Mouse (Mus musculus): ENCODE measurements around the gene Exoc8. TPM values are rescaled to one million over a fixed set of nuclear protein-coding genes. Genes with fewer than 3 reads are reported as not detected.

The Exoc8 gene
- polyA plus RNA-seq, 1 experiment, result 13.1 TPM

GRCm38 (mm10) chr8:124930649-124931048 lies 33.1 kb upstream of the Exoc8 start:
- Histone ChIP-seq H3K4me3 (ENCODE audit: control insufficient read depth, low read depth, low read length) (no peak overlapping the region), H3K27ac (ENCODE audit: control insufficient read depth, insufficient read depth, low read depth, low read length) (no peak overlapping the region), H3K36me3 (ENCODE audit: control insufficient read depth, insufficient read depth, low read length) (no peaks in the 10 kb centered on the region), H3K4me1 (ENCODE audit: control insufficient read depth, insufficient read depth, low read length) (no peaks in the 10 kb centered on the region), H3K27me3 (ENCODE audit: control insufficient read depth, insufficient read depth, low read length) (no peaks in the 10 kb centered on the region)
- TF ChIP-seq CTCF (IDR thresholded peaks at IDR 0.05; ENCODE audit: control insufficient read depth, insufficient read depth, insufficient replicate concordance, low read depth, low read length) (no peak), POLR2A (IDR thresholded peaks at IDR 0.05; ENCODE audit: control insufficient read depth, low read depth, low read length) (no peak)

GRCm38 (mm10) chr8:124930086-124930485 lies 32.6 kb upstream of the Exoc8 start:
- Histone ChIP-seq H3K4me3 (ENCODE audit: control insufficient read depth, low read depth, low read length) (no peak overlapping the region), H3K27me3 (ENCODE audit: control insufficient read depth, insufficient read depth, low read length) (no peaks in the 10 kb centered on the region), H3K4me1 (ENCODE audit: control insufficient read depth, insufficient read depth, low read length) (no peaks in the 10 kb centered on the region), H3K27ac (ENCODE audit: control insufficient read depth, insufficient read depth, low read depth, low read length) (no peak overlapping the region), H3K36me3 (ENCODE audit: control insufficient read depth, insufficient read depth, low read length) (no peaks in the 10 kb centered on the region)
- TF ChIP-seq CTCF (IDR thresholded peaks at IDR 0.05; ENCODE audit: control insufficient read depth, insufficient read depth, insufficient replicate concordance, low read depth, low read length) (no peak), POLR2A (IDR thresholded peaks at IDR 0.05; ENCODE audit: control insufficient read depth, low read depth, low read length) (no peak)

GRCm38 (mm10) chr8:124929006-124929405 lies 31.5 kb upstream of the Exoc8 start:
- H3K36me3 ChIP-seq (ENCODE audit: control insufficient read depth, insufficient read depth, low read length), result no peaks in the 10 kb centered on the region
- H3K4me3 ChIP-seq (ENCODE audit: control insufficient read depth, low read depth, low read length), result no peak overlapping the region
- no peaks in the 10 kb centered on the region for H3K27me3 ChIP-seq (ENCODE audit: control insufficient read depth, insufficient read depth, low read length)
- no peak for TF ChIP-seq CTCF (IDR thresholded peaks at IDR 0.05; ENCODE audit: control insufficient read depth, insufficient read depth, insufficient replicate concordance, low read depth, low read length)
- no peak for TF ChIP-seq POLR2A (IDR thresholded peaks at IDR 0.05; ENCODE audit: control insufficient read depth, low read depth, low read length)
- no peaks in the 10 kb centered on the region for H3K4me1 ChIP-seq (ENCODE audit: control insufficient read depth, insufficient read depth, low read length)
- H3K27ac ChIP-seq (ENCODE audit: control insufficient read depth, insufficient read depth, low read depth, low read length), result no peak overlapping the region

GRCm38 (mm10) chr8:124926351-124926771 lies 28.9 kb upstream of the Exoc8 start:
- no peaks in the 10 kb centered on the region for H3K27me3 ChIP-seq (ENCODE audit: control insufficient read depth, insufficient read depth, low read length)
- H3K27ac ChIP-seq (ENCODE audit: control insufficient read depth, insufficient read depth, low read depth, low read length), result no peak overlapping the region
- no peak overlapping the region for H3K4me3 ChIP-seq (ENCODE audit: control insufficient read depth, low read depth, low read length)
- no peaks in the 10 kb centered on the region; the same call in 1 of the 2 replicates for H3K4me1 ChIP-seq (ENCODE audit: control insufficient read depth, insufficient read depth, low read length)
- TF ChIP-seq CTCF (IDR thresholded peaks at IDR 0.05; ENCODE audit: control insufficient read depth, insufficient read depth, insufficient replicate concordance, low read depth, low read length), result no peak
- TF ChIP-seq POLR2A (IDR thresholded peaks at IDR 0.05; ENCODE audit: control insufficient read depth, low read depth, low read length), result no peak
- H3K36me3 ChIP-seq (ENCODE audit: control insufficient read depth, insufficient read depth, low read length), result no peaks in the 10 kb centered on the region

- Histone ChIP-seq H3K27me3 (ENCODE audit: control insufficient read depth, insufficient read depth, low read length) (no peaks in the 10 kb centered on the region), H3K4me3 (ENCODE audit: control insufficient read depth, low read depth, low read length) (no peak overlapping the region), H3K27ac (ENCODE audit: control insufficient read depth, insufficient read depth, low read depth, low read length) (no peak overlapping the region), H3K36me3 (ENCODE audit: control insufficient read depth, insufficient read depth, low read length) (no peaks in the 10 kb centered on the region), H3K4me1 (ENCODE audit: control insufficient read depth, insufficient read depth, low read length) (no peaks in the 10 kb centered on the region; the same call in 1 of the 2 replicates)
- no peak for TF ChIP-seq POLR2A (IDR thresholded peaks at IDR 0.05; ENCODE audit: control insufficient read depth, low read depth, low read length)
- no peak for TF ChIP-seq CTCF (IDR thresholded peaks at IDR 0.05; ENCODE audit: control insufficient read depth, insufficient read depth, insufficient replicate concordance, low read depth, low read length)
Observed at GRCm38 (mm10) chr8:124925544-124926266, 28.2 kb upstream of the Exoc8 start.

- TF ChIP-seq POLR2A (IDR thresholded peaks at IDR 0.05; ENCODE audit: control insufficient read depth, low read depth, low read length) (no peak), CTCF (IDR thresholded peaks at IDR 0.05; ENCODE audit: control insufficient read depth, insufficient read depth, insufficient replicate concordance, low read depth, low read length) (no peak)
- H3K4me3 ChIP-seq (ENCODE audit: control insufficient read depth, low read depth, low read length), result no peak overlapping the region
- H3K27me3 ChIP-seq (ENCODE audit: control insufficient read depth, insufficient read depth, low read length), result no peaks in the 10 kb centered on the region
- H3K4me1 ChIP-seq (ENCODE audit: control insufficient read depth, insufficient read depth, low read length), result no peaks in the 10 kb centered on the region; the same call in 1 of the 2 replicates
- H3K27ac ChIP-seq (ENCODE audit: control insufficient read depth, insufficient read depth, low read depth, low read length), result no peak overlapping the region; the same call in 1 of the 2 replicates
- H3K36me3 ChIP-seq (ENCODE audit: control insufficient read depth, insufficient read depth, low read length), result no peaks in the 10 kb centered on the region
Observed at GRCm38 (mm10) chr8:124923971-124924652, 26.6 kb upstream of the Exoc8 start.

GRCm38 (mm10) chr8:124922490-124923089 lies 25.1 kb upstream of the Exoc8 start:
- no peak overlapping the region for H3K27ac ChIP-seq (ENCODE audit: control insufficient read depth, insufficient read depth, low read depth, low read length)
- no peaks in the 10 kb centered on the region for H3K27me3 ChIP-seq (ENCODE audit: control insufficient read depth, insufficient read depth, low read length)
- TF ChIP-seq CTCF (IDR thresholded peaks at IDR 0.05; ENCODE audit: control insufficient read depth, insufficient read depth, insufficient replicate concordance, low read depth, low read length) (no peak), POLR2A (IDR thresholded peaks at IDR 0.05; ENCODE audit: control insufficient read depth, low read depth, low read length) (no peak)
- H3K4me1 ChIP-seq (ENCODE audit: control insufficient read depth, insufficient read depth, low read length), result no peaks in the 10 kb centered on the region; the same call in 1 of the 2 replicates
- no peaks in the 10 kb centered on the region for H3K36me3 ChIP-seq (ENCODE audit: control insufficient read depth, insufficient read depth, low read length)
- H3K4me3 ChIP-seq (ENCODE audit: control insufficient read depth, low read depth, low read length), result no peak overlapping the region
